Mouse (Mus musculus): Measurements from ENCODE around the gene Prmt3. TPM values are rescaled to one million over a fixed set of nuclear protein-coding genes. Genes with fewer than 3 reads are reported as not detected.

Gene Prmt3
- polyA plus RNA-seq, 1 experiment: 20.3 TPM

DNA sequence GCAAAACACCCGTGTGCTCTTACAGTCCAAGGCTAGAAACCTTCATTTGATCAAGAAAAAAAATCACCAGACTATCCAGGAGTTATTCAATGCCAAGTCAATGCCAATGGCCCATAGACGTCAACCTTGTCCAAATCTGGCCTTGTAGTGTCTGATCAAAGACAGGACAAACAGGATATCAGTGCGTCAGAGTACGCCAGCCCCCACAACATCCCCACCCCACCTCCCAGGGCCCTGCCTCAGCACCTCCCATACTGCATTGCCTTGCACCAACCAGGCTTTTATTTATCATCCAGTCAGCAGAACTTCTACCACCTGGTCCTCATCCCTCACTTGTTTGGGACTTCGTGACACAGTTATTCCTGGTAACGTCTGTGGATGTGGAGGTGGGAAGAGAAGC, 117.2 kb downstream of the Prmt3 start:
- Histone ChIP-seq H3ac (ENCODE audit: control insufficient read depth, insufficient read length) (no peak overlapping the region), H3K36me3 (ENCODE audit: control insufficient read depth, insufficient read depth) (no peaks in the 10 kb centered on the region), H3K4me3 (no peak overlapping the region), H3K4me2 (ENCODE audit: low read depth) (no peak overlapping the region), H3K27me3 (ENCODE audit: control insufficient read depth, insufficient read depth, insufficient read length) (no peaks in the 10 kb centered on the region), H3K79me2 (ENCODE audit: control insufficient read depth, insufficient read depth) (no peaks in the 10 kb centered on the region)
- no peak for TF ChIP-seq USF1 (IDR thresholded peaks at IDR 0.05; ENCODE audit: low read depth)
- TF ChIP-seq POLR2AphosphoS2 (IDR thresholded peaks at IDR 0.05; ENCODE audit: insufficient read length, low read depth): no peak
- TF ChIP-seq MYOD1 (IDR thresholded peaks at IDR 0.05; ENCODE audit: control insufficient read depth in 1 of 3, insufficient read length in 2 of 3, low read depth in 2 of 3): no peak

DNA sequence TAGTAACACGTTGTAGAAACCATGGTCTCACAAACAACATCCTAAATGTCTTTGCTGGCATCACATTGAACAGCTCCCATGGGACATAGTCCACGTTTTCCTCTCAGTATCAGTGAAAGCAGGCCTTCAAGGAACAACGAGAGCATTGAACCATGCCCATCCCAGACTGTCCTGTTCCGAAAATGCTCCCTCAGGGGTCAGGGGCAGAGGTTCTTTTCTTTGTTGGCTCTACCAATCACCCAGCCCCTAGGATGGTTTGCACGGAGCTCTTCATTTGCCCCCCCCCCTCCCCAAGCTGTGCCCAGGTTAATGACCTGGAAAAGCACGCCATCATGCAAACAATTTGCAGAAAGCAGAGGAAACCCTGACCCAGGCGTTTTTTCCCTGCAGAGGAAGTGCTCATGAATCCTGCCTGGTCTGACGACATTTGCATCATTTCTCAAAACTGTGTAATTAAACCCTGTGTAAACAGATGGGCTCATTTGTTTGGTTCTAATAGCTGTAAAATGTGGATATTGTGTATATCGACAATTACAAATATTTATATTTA, 123.9 kb downstream of the Prmt3 start:
- no peak overlapping the region for H3K4me3 ChIP-seq
- no peak overlapping the region for H3ac ChIP-seq (ENCODE audit: control insufficient read depth, insufficient read length)
- TF ChIP-seq SRF (IDR thresholded peaks at IDR 0.05; ENCODE audit: control insufficient read depth, insufficient read length, low read depth): no peak
- TF ChIP-seq E2F4 (IDR thresholded peaks at IDR 0.05; ENCODE audit: insufficient read depth): no peak
- TF ChIP-seq MYOG (IDR thresholded peaks at IDR 0.05; ENCODE audit: control insufficient read depth in 1 of 3, insufficient read depth in 1 of 3, insufficient read length in 2 of 3, low read depth in 2 of 3): no peak
- no peak for TF ChIP-seq MYOD1 (IDR thresholded peaks at IDR 0.05; ENCODE audit: control insufficient read depth in 1 of 3, insufficient read length in 2 of 3, low read depth in 2 of 3)
- TF ChIP-seq POLR2AphosphoS2 (IDR thresholded peaks at IDR 0.05; ENCODE audit: insufficient read length, low read depth): no peak
- no peak for TF ChIP-seq TCF12 (IDR thresholded peaks at IDR 0.05; ENCODE audit: insufficient read depth, poor library complexity, severe bottlenecking)
- TF ChIP-seq MAX (IDR thresholded peaks at IDR 0.05; ENCODE audit: low read depth): no peak
- no peak for TF ChIP-seq TCF3 (IDR thresholded peaks at IDR 0.05; ENCODE audit: insufficient read length, low read depth)
- TF ChIP-seq USF1 (IDR thresholded peaks at IDR 0.05; ENCODE audit: low read depth): no peak
- no peak for TF ChIP-seq POLR2A (IDR thresholded peaks at IDR 0.05; ENCODE audit: insufficient read length, low read depth)
- H3K27me3 ChIP-seq (ENCODE audit: control insufficient read depth, insufficient read depth, insufficient read length): no peaks in the 10 kb centered on the region
- H3K36me3 ChIP-seq (ENCODE audit: control insufficient read depth, insufficient read depth): no peaks in the 10 kb centered on the region
- no peak overlapping the region for H3K4me2 ChIP-seq (ENCODE audit: low read depth)
- no peaks in the 10 kb centered on the region for H3K79me2 ChIP-seq (ENCODE audit: control insufficient read depth, insufficient read depth)

DNA sequence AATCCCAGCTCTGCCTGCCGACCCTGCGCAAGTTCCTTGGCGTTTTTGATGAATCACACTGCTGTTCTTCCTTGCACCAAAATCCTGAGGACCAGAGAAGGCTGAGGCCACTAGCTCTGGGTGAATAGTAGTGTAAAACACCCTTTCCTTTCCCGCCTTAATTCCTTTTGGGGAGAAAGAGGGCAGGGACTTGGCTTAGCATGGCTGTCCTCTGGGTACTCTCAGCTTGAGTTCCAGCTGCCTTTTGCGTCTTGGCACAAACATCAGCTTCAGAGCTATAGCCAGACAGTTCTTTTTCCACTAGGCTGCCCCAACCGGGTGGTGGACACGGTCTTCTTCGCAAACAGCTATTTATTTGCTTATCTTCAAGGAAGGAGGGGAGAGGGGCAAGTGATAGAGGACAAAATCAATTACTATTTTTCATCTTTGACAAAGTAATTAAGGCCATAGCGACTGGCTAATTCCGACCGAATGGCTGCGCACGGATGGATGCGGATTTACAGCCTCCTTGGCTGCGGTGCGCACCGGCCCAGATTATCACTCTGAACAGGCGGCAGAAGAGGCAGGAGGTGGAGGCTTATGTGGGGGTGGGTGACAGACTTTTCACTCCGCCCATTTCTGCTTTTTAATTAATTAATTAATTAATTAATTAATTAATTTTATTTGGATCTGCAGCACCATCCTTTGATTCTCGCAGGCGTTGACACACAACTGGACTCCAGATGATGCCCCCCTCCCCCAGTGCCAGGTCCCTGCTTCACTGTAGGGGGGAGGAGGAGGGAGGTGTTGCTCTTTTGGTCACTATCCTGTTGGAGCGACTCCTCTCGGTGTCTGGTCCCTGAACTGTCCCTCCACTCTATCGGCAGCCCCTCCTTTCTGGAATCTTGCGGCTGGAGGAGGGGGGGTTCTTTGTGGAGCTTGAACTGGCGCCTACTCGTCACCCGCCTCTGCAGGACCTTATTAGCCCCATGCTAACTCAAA, 129.3 kb downstream of the Prmt3 start:
- H3K4me3 ChIP-seq: no peak overlapping the region
- H3K27me3 ChIP-seq (ENCODE audit: control insufficient read depth, insufficient read depth, insufficient read length): peaks cover 30% of the 10 kb centered on the region
- H3K79me2 ChIP-seq (ENCODE audit: control insufficient read depth, insufficient read depth): no peaks in the 10 kb centered on the region
- no peak overlapping the region for H3ac ChIP-seq (ENCODE audit: control insufficient read depth, insufficient read length)
- H3K4me2 ChIP-seq (ENCODE audit: low read depth): no peak overlapping the region
- TF ChIP-seq TCF12 (IDR thresholded peaks at IDR 0.05; ENCODE audit: insufficient read depth, poor library complexity, severe bottlenecking) (no peak), MYOD1 (IDR thresholded peaks at IDR 0.05; ENCODE audit: control insufficient read depth in 1 of 3, insufficient read length in 2 of 3, low read depth in 2 of 3) (no peak), TCF3 (IDR thresholded peaks at IDR 0.05; ENCODE audit: insufficient read length, low read depth) (no peak), E2F4 (IDR thresholded peaks at IDR 0.05; ENCODE audit: insufficient read depth) (no peak)
- no peaks in the 10 kb centered on the region for H3K36me3 ChIP-seq (ENCODE audit: control insufficient read depth, insufficient read depth)

Other genes with a start within 250 kb of the Prmt3 start
- not detected for gene Dbx1, start 141.5 kb upstream of the Prmt3 start, polyA plus RNA-seq (2012; fragmentation: generic; extraction: Trizol)
- gene Htatip2, start 19.2 kb upstream of the Prmt3 start, polyA plus RNA-seq (2012; fragmentation: generic; extraction: Trizol): 2.9 TPM
- not detected for gene Slc6a5, start 131.8 kb downstream of the Prmt3 start, polyA plus RNA-seq (2012; fragmentation: generic; extraction: Trizol)
- gene Nell1, start 196.5 kb downstream of the Prmt3 start, polyA plus RNA-seq (2012; fragmentation: generic; extraction: Trizol): not detected

Measured in myocyte (in vitro differentiated cells).